Mouse (Mus musculus): ENCODE results near the gene Olfr1390. TPM values are rescaled to one million over a fixed set of nuclear protein-coding genes. Genes with fewer than 3 reads are reported as not detected.
A peak's percentile ranks its signal among the peaks of the same experiment; 100 is the strongest.
"Not testable (repeated sequence)": the region's sequence is repeated elsewhere in the genome, so short reads cannot be mapped to it uniquely, and the experiment has no call there.

Olfr1390 gene
- total and polyA plus RNA-seq, 3 experiments: not detected

DNA sequence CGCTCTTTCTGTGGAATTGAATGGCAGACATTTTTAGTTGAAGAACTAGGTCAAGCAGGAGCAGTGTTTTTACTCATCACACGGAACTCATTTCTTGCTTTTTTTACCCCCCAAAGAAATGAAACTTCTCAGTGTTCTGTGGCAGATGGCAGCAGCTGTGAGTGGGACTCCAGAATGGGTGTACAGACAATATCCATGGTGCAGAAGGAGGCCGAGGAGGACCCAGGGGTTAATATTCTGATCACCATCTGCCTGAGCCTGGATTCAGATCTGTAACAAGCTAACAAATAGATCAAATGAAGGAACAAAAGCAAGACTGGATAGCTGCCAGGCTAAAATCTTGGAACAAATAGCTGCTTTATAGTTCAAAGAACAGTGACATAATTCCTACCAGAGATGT, 42.2 kb upstream of the Olfr1390 start:
- Histone ChIP-seq H3K79me2 (replicated peaks; ENCODE audit: control insufficient read depth, extremely low read depth, insufficient read depth, poor library complexity, severe bottlenecking) (no peaks in the 10 kb centered on the region), H3K9me3 (replicated peaks; ENCODE audit: low read length) (no peaks in the 10 kb centered on the region), H3K27ac (ENCODE audit: insufficient read depth, low read depth) (no peak overlapping the region), H3K4me2 (ENCODE audit: insufficient read depth, low read depth, poor library complexity, severe bottlenecking) (no peak overlapping the region), H3K4me3 (replicated peaks in 1 of 3; ENCODE audit: low read depth in 2 of 3, low read length in 2 of 3, poor library complexity in 1 of 3) (no peak overlapping the region), H3K9ac (ENCODE audit: insufficient read depth, low read depth) (no peak overlapping the region), H3K27me3 (replicated peaks) (no peaks in the 10 kb centered on the region), H3K36me3 (replicated peaks in 1 of 2; ENCODE audit: control insufficient read depth in 1 of 2, insufficient read depth in 1 of 2, low read length in 1 of 2) (no peaks in the 10 kb centered on the region), H3K4me1 (ENCODE audit: control insufficient read depth in 1 of 2, insufficient read depth in 2 of 2) (no peaks in the 10 kb centered on the region)
- TF ChIP-seq NRF1 (IDR thresholded peaks at IDR 0.05; ENCODE audit: low read depth, low read length): no peak
- TF ChIP-seq IRF4 (IDR thresholded peaks at IDR 0.05; ENCODE audit: low read depth, low read length): 0 out of 2 replicates have a peak, but pooled peaks have one; percentile 20
- no peak for TF ChIP-seq TCF12 (IDR thresholded peaks at IDR 0.05; ENCODE audit: low read depth, low read length)
- no peak for TF ChIP-seq SIN3A (IDR thresholded peaks at IDR 0.05; ENCODE audit: low read length)
- no peak for TF ChIP-seq JUN (IDR thresholded peaks at IDR 0.05; ENCODE audit: insufficient read depth, low read depth, low read length)
- TF ChIP-seq NELFE (IDR thresholded peaks at IDR 0.05; ENCODE audit: low read depth, low read length): no peak
- DNase-seq (ENCODE audit: extremely low read depth): no peak
- in situ Hi-C loops (cut with MboI; ENCODE audit: low pct_ligation_motif_present, low pct_unique_long_range_greater_than_20kb, low sequenced_read_pairs) (no loop called here), dilution Hi-C loops (cut with MboI; ENCODE audit: extremely low pct_ligation_motif_present, extremely low pct_unique_long_range_greater_than_20kb, low sequenced_read_pairs) (no loop called here)

DNA sequence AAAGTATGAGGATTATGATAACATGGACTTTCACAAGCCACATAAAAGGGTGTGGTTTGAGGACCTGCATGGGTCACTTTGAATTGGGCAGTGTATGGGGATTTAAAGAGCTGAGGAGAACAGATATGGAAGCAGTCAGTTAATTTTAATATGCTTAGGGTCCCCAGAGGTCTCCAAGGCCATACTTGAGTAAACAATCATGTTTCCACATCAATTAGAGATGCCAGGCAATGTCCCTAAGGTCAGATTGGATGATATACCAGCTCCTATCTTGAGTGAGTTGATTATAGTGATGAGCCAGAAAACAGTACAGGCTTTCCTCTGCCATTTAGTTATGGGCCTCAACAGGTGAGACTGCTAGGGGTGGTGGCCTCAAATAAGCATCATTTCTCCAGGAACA, 30.5 kb upstream of the Olfr1390 start, which contains the start of gene Olfr10:
Gene Olfr10, plus strand, starts transcription at position 301 of the 400 bp plus-strand sequence.
- Histone ChIP-seq H3K4me2 (ENCODE audit: insufficient read depth, low read depth, poor library complexity, severe bottlenecking) (no peak within 1 kb of the TSS), H3K36me3 (replicated peaks in 1 of 2; ENCODE audit: control insufficient read depth in 1 of 2, insufficient read depth in 1 of 2, low read length in 1 of 2) (no peaks in the 10 kb centered on the region), H3K9me3 (replicated peaks; ENCODE audit: low read length) (peaks cover 9% of the 10 kb centered on the region), H3K27me3 (replicated peaks) (peaks cover 2% of the 10 kb centered on the region), H3K27ac (ENCODE audit: insufficient read depth, low read depth) (no peak within 1 kb of the TSS), H3K79me2 (replicated peaks; ENCODE audit: control insufficient read depth, extremely low read depth, insufficient read depth, poor library complexity, severe bottlenecking) (no peaks in the 10 kb centered on the region), H3K4me3 (replicated peaks in 1 of 3; ENCODE audit: low read depth in 2 of 3, low read length in 2 of 3, poor library complexity in 1 of 3) (no peak within 1 kb of the TSS), H3K9ac (ENCODE audit: insufficient read depth, low read depth) (no peak within 1 kb of the TSS), H3K4me1 (ENCODE audit: control insufficient read depth in 1 of 2, insufficient read depth in 2 of 2) (no peaks in the 10 kb centered on the region)
- DNase-seq (ENCODE audit: extremely low read depth): no peak
- TF ChIP-seq JUN (IDR thresholded peaks at IDR 0.05; ENCODE audit: insufficient read depth, low read depth, low read length) (no peak), SMC3 (IDR thresholded peaks at IDR 0.05; ENCODE audit: low read depth, low read length) (no peak), SIN3A (IDR thresholded peaks at IDR 0.05; ENCODE audit: low read length) (no peak), BHLHE40 (IDR thresholded peaks at IDR 0.05; ENCODE audit: low read depth, low read length) (no peak), NRF1 (IDR thresholded peaks at IDR 0.05; ENCODE audit: low read depth, low read length) (no peak), GABPA (IDR thresholded peaks at IDR 0.05; ENCODE audit: insufficient replicate concordance, low read depth, low read length) (no peak), TCF12 (IDR thresholded peaks at IDR 0.05; ENCODE audit: low read depth, low read length) (no peak), POLR2A (IDR thresholded peaks at IDR 0.05; ENCODE audit: low read depth, low read length) (no peak), USF2 (conservative IDR thresholded peaks at IDR 0.05; ENCODE audit: low read depth, low read length) (no peak), HCFC1 (IDR thresholded peaks at IDR 0.05; ENCODE audit: low read depth, low read length) (no peak)
- dilution Hi-C loops (cut with MboI; ENCODE audit: extremely low pct_ligation_motif_present, extremely low pct_unique_long_range_greater_than_20kb, low sequenced_read_pairs) (no loop called here), in situ Hi-C loops (cut with MboI; ENCODE audit: low pct_ligation_motif_present, low pct_unique_long_range_greater_than_20kb, low sequenced_read_pairs) (no loop called here)

DNA sequence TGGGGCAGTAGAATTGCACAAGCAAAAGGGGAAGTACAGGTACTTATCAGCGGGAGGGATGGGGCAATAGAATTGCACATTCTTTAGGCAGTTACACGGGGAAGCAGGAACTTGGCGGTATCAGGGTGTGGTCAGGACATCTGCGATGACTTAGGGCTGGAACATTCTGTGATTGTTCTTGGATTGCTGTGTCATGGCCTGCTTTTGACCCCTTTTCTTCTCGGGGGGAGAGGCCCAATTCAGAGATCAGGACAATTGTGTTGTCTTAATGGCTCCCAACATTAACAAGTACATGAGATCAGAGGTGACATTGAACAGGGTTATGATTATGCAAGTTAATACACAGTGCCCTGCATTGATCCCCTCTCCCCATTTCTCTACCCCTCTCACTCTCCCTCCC, 26.4 kb upstream of the Olfr1390 start:
- dilution Hi-C loops (cut with MboI; ENCODE audit: extremely low pct_ligation_motif_present, extremely low pct_unique_long_range_greater_than_20kb, low sequenced_read_pairs); DNase-seq (ENCODE audit: extremely low read depth): not testable (repeated sequence)

More for the DNA sequence above, 26.4 kb upstream of the Olfr1390 start:
- H3K9ac ChIP-seq (ENCODE audit: insufficient read depth, low read depth); H3K4me3 ChIP-seq (replicated peaks in 1 of 3; ENCODE audit: low read depth in 2 of 3, low read length in 2 of 3, poor library complexity in 1 of 3); H3K4me1 ChIP-seq (ENCODE audit: control insufficient read depth in 1 of 2, insufficient read depth in 2 of 2); H3K27me3 ChIP-seq (replicated peaks); H3K27ac ChIP-seq (ENCODE audit: insufficient read depth, low read depth); H3K9me3 ChIP-seq (replicated peaks; ENCODE audit: low read length); H3K79me2 ChIP-seq (replicated peaks; ENCODE audit: control insufficient read depth, extremely low read depth, insufficient read depth, poor library complexity, severe bottlenecking); in situ Hi-C loops (cut with MboI; ENCODE audit: low pct_ligation_motif_present, low pct_unique_long_range_greater_than_20kb, low sequenced_read_pairs); H3K36me3 ChIP-seq (replicated peaks in 1 of 2; ENCODE audit: control insufficient read depth in 1 of 2, insufficient read depth in 1 of 2, low read length in 1 of 2); H3K4me2 ChIP-seq (ENCODE audit: insufficient read depth, low read depth, poor library complexity, severe bottlenecking): not testable (repeated sequence)
